Mouse (Mus musculus) heart, embryonic 16.5 days (tissue): Measurements from ENCODE around the gene Fam160b1. TPM values are rescaled to one million over a fixed set of nuclear protein-coding genes. Genes with fewer than 3 reads are reported as not detected.

Source experiments
- ATAC-seq: fragments of 200-750 bp; cut with Nextera tagmentation; replicated peaks from 2 replicates; pipeline ENCODE4 v1.8.0; 2017; ENCODE audit warnings: moderate number of reproducible peaks; ENCODE audit not compliant: insufficient read depth, low FRiP score; ENCODE audit errors: extremely low read depth
- H3K27ac ChIP-seq: fragments of 300-500 bp; sonication (generic); 2 replicates; pipeline ENCODE4 v1.5.1; 2014; ENCODE audit warnings: mild to moderate bottlenecking, low read length, control low read depth, moderate library complexity
- H3K27me3 ChIP-seq: fragments of 300-500 bp; sonication (generic); 2 replicates; pipeline ENCODE4 v1.6.1; 2014; ENCODE audit warnings: low read length, mixed read lengths; ENCODE audit not compliant: control insufficient read depth, insufficient read depth
- H3K36me3 ChIP-seq: fragments of 300-500 bp; sonication (generic); 2 replicates; pipeline ENCODE4 v1.6.1; 2014; ENCODE audit not compliant: control insufficient read depth, insufficient read depth
- H3K4me1 ChIP-seq: fragments of 300-500 bp; sonication (generic); 2 replicates; pipeline ENCODE4 v1.6.1; 2014; ENCODE audit warnings: low read length, mixed read lengths; ENCODE audit not compliant: control insufficient read depth, insufficient read depth
- H3K4me2 ChIP-seq: fragments of 300-500 bp; sonication (generic); 2 replicates; pipeline ENCODE4 v1.6.1; 2014; ENCODE audit warnings: low read depth, mild to moderate bottlenecking, control low read depth, low read length
- H3K4me3 ChIP-seq: fragments of 300-500 bp; sonication (generic); 2 replicates; pipeline ENCODE4 v1.5.1; 2014; ENCODE audit warnings: mild to moderate bottlenecking, control low read depth, low read length
- H3K9ac ChIP-seq: fragments of 300-500 bp; sonication (generic); 2 replicates; pipeline ENCODE4 v1.6.1; 2014; ENCODE audit warnings: low read length, control low read depth
- H3K9me3 ChIP-seq: fragments of 300-500 bp; sonication (generic); replicated peaks from 2 replicates; pipeline ENCODE4 v1.6.1; 2016; ENCODE audit warnings: low read length; ENCODE audit not compliant: control insufficient read depth
- WGBS: fragments of 180-500 bp; shearing (Covaris S2); extraction: QIAGEN DNeasy Blood & Tissue Kit; methylation state at CpG from one replicate; pipeline ENCODE4 v1.1.7; 2014; 5-methylcytosine and 5-hydroxymethylcytosine counted together
- polyA plus RNA-seq: library from polyadenylated mRNA; unstranded; fragments of >200 nt; fragmentation: Nextera tagmentation; extraction: Ambion mirVana; gene quantifications from 2 replicates; pipeline ENCODE4 v1.2.1, GENCODE M21; 2015

Fam160b1 gene
- polyA plus RNA-seq, 1 experiment from 2014 or later: 10.0 TPM

DNA sequence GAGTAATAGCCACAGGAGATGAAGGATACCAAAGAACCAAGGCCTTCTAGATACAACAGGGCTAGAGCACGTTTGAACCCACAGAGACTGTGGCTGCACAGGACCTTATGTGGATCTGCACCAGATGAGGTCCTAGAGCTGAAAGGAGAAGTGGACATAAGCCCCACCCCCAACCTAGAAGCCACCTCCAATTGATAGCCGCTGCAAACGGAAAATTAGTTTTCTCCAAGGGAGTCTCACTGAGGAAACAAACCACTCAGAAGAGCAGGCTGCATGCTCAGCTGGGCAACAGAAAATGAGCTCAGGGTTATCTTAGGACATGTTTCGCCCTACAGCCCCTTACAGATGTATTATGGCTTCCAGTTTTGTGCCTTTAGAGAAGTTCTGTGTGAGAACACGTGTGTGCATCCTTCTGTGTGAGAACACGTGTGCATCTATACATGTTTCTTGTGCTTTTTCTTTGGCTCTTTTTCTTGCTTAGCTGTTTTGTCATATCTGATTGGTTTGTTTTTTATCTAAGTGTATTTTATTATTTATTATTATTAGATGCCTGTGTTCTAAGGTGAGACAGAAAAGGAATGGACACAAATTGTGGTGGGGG lies 33.0 kb downstream of the Fam160b1 start:
- H3K27me3 ChIP-seq: no peaks in the 10 kb centered on the region
- no peak overlapping the region for H3K27ac ChIP-seq
- no peak overlapping the region for H3K4me3 ChIP-seq
- no peaks in the 10 kb centered on the region for H3K9me3 ChIP-seq
- H3K4me2 ChIP-seq: no peak overlapping the region
- no peak for ATAC-seq
- no peak overlapping the region for H3K9ac ChIP-seq
- H3K36me3 ChIP-seq: peaks cover 17% of the 10 kb centered on the region
- no peaks in the 10 kb centered on the region for H3K4me1 ChIP-seq
- 72% methylated on average over 6 of the region's 6 CpGs for WGBS

DNA sequence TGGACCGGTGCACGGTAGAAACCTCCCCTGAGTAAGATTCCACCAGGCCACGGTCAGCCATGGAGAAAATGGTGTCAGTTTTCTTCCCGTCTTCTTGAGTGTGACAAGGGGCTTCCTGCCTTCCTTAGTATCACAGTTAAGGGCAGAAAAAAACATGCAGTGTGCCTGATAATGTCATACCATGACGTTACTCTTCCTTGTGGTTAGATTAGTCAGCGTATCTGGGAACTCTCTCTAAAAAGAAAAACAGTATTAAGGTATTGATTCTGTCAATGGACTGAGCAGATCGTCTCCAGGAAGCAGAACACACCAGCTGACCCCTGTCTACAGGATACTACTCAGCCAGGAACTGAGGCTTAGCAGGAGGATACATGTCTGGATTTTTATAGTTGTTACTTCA lies 36.1 kb downstream of the Fam160b1 start:
- no peak overlapping the region for H3K9ac ChIP-seq
- no peaks in the 10 kb centered on the region for H3K27me3 ChIP-seq
- no peak overlapping the region for H3K27ac ChIP-seq
- H3K36me3 ChIP-seq: no peaks in the 10 kb centered on the region
- no peaks in the 10 kb centered on the region for H3K9me3 ChIP-seq
- no peak overlapping the region for H3K4me3 ChIP-seq
- no peak overlapping the region for H3K4me2 ChIP-seq
- 43% methylated on average over 7 of the region's 7 CpGs for WGBS
- ATAC-seq: 0 out of 2 replicates have a peak, but pooled peaks have one; percentile 18
- H3K4me1 ChIP-seq: no peaks in the 10 kb centered on the region

DNA sequence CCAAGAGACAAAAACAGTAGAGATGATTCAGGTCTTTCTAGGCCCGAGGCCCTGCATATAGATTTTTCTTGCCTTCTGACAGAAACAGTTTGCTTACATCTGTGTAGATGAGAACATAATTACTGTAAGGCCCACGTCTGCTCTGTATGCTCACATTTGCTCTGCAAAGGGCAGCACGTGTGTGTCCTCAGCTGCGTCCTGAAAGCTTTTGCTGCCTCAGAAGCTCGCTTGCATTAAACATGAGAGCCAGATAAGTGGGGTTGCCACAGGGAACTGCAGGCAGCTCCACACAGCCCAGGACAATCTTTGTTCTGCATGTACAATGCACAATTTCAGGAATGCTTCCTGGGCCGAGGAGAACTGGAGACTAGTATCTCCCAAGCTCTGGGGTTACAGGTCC lies 41.9 kb downstream of the Fam160b1 start:
- no peaks in the 10 kb centered on the region for H3K4me1 ChIP-seq
- no peak overlapping the region for H3K4me3 ChIP-seq
- no peaks in the 10 kb centered on the region for H3K9me3 ChIP-seq
- no peak overlapping the region for H3K4me2 ChIP-seq
- H3K27ac ChIP-seq: no peak overlapping the region
- no peak for ATAC-seq
- H3K27me3 ChIP-seq: no peaks in the 10 kb centered on the region
- no peaks in the 10 kb centered on the region for H3K36me3 ChIP-seq
- 60% methylated on average over 6 of the region's 6 CpGs for WGBS
- H3K9ac ChIP-seq: no peak overlapping the region

DNA sequence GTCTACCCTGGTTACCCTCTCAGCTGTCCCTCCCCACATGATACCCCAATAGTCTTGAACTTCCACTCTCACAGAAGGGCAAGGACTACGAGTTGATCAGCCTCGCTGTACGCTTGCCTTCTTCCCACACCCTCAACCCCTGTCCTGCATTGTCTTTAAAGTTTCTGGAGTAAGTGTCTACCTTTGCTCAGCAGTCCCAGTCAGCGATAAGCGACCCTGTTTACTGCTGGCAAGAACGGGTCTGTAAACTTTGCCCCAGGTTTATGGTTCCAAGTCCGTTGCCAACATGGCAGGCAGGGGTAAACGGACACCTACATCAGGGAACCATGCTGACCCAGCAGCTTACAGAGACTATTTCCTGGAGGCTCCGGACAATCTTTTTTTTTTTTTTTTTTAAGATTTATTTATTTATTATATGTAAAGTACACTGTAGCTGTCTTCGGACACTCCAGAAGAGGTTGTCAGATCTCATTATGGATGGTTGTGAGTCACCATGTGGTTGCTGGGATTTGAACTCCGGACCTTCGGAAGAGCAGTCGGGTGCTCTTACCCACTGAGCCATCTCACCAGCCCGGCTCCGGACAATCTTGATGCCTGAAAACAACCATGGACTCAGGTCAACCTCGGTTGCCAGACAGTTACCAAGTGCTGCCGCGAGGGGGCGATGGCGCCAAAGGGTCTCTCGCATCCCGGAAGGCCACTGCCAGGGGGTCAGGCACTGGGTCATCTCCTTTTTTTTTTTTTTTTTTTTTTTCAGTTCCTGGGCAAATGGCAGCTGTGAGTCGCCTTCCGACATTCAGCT lies 43.4 kb downstream of the Fam160b1 start:
- H3K9ac ChIP-seq: no peak overlapping the region
- H3K9me3 ChIP-seq: no peaks in the 10 kb centered on the region
- WGBS: 15% methylated on average over 24 of the region's 24 CpGs
- no peak overlapping the region for H3K4me3 ChIP-seq
- H3K36me3 ChIP-seq: no peaks in the 10 kb centered on the region
- peak overlapping the region; percentile 24 for H3K4me2 ChIP-seq
- H3K27me3 ChIP-seq: no peaks in the 10 kb centered on the region
- H3K4me1 ChIP-seq: no peaks in the 10 kb centered on the region
- H3K27ac ChIP-seq: no peak overlapping the region
- ATAC-seq: peak; percentile 63; the same call in 1 of the 2 replicates

DNA sequence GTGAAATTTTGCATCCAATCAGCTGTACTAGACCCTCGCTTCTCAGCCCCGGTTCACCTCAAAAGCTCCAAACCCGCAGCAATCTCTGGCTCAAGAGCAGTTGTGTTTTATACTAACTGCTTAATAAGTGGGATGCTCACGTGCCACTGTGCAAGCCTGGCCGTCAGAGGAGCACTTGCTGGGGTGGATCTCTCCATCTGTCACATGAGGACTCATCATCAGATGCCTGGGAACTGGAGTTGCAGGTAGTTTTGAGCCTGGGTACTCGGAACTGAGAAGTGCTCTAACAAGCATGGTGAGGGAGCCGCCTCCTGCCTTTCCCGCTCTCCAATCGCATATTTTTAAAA lies 44.0 kb downstream of the Fam160b1 start:
- 20% methylated on average over 9 of the region's 9 CpGs for WGBS
- H3K4me3 ChIP-seq: no peak overlapping the region
- no peaks in the 10 kb centered on the region for H3K27me3 ChIP-seq
- no peak overlapping the region for H3K9ac ChIP-seq
- no peaks in the 10 kb centered on the region for H3K36me3 ChIP-seq
- H3K9me3 ChIP-seq: no peaks in the 10 kb centered on the region
- H3K4me2 ChIP-seq: peak overlapping the region; percentile 24
- no peak overlapping the region for H3K27ac ChIP-seq
- ATAC-seq: no peak
- H3K4me1 ChIP-seq: no peaks in the 10 kb centered on the region

DNA sequence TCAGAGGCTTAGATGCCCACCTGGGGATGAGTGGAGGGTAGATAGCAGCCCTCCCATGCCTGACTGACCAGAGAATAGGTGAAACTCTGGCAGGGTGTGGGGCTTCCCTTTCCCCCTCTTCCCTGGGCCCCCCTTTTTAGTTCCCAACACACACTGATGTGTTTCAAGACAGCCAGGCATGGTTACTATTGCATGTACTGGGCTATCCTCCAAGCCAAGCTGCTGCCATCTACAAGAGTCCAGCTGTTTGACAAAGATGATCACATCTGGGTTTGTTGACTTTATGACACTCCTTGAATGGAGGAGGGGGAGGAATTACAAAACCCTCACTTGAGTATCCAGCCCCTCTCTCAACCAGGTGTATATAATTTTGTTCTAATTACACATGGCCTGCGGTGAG lies 47.5 kb downstream of the Fam160b1 start:
- ATAC-seq: no peak
- Histone ChIP-seq H3K27me3 (no peaks in the 10 kb centered on the region), H3K36me3 (no peaks in the 10 kb centered on the region), H3K27ac (no peak overlapping the region), H3K4me1 (peaks cover 9% of the 10 kb centered on the region), H3K4me2 (no peak overlapping the region), H3K9me3 (no peaks in the 10 kb centered on the region), H3K4me3 (no peak overlapping the region), H3K9ac (no peak overlapping the region)
- 92% methylated on average over 1 of the region's 1 CpGs for WGBS

DNA sequence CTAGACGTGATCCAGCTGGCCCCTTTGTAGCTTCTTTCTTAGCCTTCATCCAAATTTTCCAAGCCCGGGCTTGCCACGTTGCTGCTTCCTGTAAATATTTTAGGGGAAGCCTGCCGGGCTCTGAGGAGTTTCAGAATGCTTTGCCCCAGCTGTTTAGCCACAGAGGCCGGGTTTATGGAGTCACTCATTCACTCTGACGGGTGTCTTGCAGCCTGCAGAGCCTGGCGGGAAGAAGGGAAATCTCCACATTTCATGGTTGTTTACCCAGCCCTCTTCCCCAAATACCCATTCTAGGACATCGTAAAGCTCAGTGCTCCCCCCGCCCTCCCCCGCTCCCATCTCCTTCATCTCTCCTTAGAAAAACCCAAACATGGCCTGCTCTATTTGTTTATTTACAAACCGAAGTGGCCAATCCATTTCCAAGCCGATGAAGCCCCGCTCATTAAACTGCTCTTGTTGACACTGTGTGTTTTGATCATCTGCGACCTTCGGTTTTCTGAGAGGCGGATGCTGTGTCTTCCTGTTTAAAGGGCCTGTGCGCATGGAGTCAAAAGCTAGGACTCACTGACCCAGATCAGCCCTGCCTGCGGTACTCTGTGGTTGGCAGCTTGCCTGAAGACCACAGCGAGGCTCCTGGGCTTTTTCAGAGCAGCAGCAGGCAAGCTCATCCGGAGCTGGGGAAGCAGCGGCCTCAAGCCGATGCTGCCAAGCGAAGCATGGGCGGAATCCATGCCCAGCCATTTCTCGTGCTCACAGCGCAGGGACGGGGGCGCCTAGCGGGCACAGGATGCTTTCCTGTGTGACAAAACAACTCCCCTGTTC lies 51.1 kb downstream of the Fam160b1 start:
- peaks cover 13% of the 10 kb centered on the region for H3K4me1 ChIP-seq
- H3K9me3 ChIP-seq: no peaks in the 10 kb centered on the region
- peak overlapping the region; percentile 59 for H3K9ac ChIP-seq
- peak; percentile 58 for ATAC-seq
- H3K27me3 ChIP-seq: no peaks in the 10 kb centered on the region
- peak overlapping the region; percentile 39 for H3K4me3 ChIP-seq
- H3K27ac ChIP-seq: peak overlapping the region; percentile 27; the same call in 1 of the 2 replicates
- H3K36me3 ChIP-seq: no peaks in the 10 kb centered on the region
- H3K4me2 ChIP-seq: peak overlapping the region; percentile 61
- WGBS: 25% methylated on average over 29 of the region's 29 CpGs

DNA sequence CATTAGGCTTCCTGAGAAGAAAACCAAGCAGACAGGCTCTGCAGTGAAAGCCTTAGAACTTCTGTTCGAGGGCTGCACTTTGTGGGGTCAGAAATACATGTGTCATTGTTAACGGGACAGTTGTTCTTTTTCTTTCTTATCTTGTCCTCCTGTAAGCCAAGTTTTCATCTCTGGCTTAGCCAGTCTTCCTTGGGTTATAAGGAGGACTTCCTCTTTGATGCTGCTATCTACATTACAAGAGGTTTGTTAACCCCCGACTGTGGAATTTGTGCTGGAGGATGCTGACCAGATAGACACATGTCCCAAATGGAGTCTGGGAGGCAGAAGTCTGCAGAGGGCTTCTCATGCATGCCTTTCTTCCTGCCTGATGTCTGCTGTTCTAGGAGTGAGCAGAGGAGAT lies 52.7 kb downstream of the Fam160b1 start:
- no peak overlapping the region for H3K27ac ChIP-seq
- no peak overlapping the region for H3K4me2 ChIP-seq
- H3K9ac ChIP-seq: no peak overlapping the region
- no peaks in the 10 kb centered on the region for H3K36me3 ChIP-seq
- H3K4me3 ChIP-seq: no peak overlapping the region
- peaks cover 17% of the 10 kb centered on the region for H3K4me1 ChIP-seq
- no peaks in the 10 kb centered on the region for H3K27me3 ChIP-seq
- 21% methylated on average over 3 of the region's 3 CpGs for WGBS
- ATAC-seq: no peak
- no peaks in the 10 kb centered on the region for H3K9me3 ChIP-seq

DNA sequence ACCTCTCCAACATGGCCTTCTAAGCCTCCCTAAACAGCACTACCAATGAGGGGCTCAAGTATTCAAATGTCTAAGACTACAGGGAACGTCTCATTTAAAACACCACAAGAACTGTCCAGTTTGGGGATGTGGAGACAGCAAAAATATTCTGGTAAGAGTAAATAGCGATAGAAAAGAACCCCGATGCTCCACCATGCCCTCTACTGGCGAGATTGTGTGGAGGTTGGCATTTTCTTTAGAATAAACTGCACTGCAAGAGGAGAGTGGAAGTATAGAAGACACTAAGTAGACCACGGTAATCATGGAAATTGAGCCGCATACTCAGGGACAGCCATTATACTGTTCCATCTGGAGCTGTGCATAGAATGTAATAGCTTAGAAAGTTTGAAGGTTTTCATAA lies 53.4 kb downstream of the Fam160b1 start:
- H3K36me3 ChIP-seq: no peaks in the 10 kb centered on the region
- H3K9me3 ChIP-seq: no peaks in the 10 kb centered on the region
- no peak overlapping the region for H3K4me2 ChIP-seq
- H3K27me3 ChIP-seq: no peaks in the 10 kb centered on the region
- ATAC-seq: no peak
- peaks cover 17% of the 10 kb centered on the region for H3K4me1 ChIP-seq
- 81% methylated on average over 6 of the region's 6 CpGs for WGBS
- H3K27ac ChIP-seq: no peak overlapping the region
- H3K9ac ChIP-seq: no peak overlapping the region
- no peak overlapping the region for H3K4me3 ChIP-seq
